Mouse (Mus musculus): ENCODE data around the gene Ldlrad3.

Gene Ldlrad3

DNA sequence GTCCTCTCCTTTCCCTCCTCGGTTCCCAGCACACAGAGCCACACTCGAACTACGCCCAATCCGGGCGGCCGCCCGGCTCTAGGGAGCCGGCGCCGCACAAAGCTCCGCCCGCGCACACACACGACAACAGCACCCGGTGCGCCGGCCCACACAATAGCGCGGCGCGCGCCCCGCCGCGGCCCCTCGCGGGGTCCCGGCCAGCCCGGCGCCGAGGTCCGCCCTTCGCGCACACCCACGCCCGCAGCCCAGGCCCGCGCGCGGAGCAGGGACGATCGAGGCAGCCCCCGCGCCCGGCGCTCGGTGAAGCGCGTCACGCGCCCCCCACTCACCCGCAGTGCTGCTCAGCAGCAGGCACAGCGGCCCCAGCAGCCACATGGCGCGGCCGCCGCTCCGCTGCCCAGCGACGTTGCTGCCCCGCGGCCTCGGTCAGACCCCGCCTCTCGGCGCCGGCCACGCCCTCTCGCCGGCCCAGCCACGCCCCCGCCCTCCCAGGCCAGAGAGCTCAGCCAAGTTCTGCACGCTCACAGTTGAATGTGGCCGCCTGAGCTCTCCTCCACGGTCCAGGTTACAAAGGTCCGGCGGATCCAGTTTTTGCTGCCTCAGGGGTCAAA lies at the start of gene Ldlrad3:
Gene Ldlrad3 (minus strand): TSS at position 435 of the 611 bp plus-strand sequence.
- in situ Hi-C loops (cut with MboI; ENCODE audit: low pct_unique_long_range_greater_than_20kb in 1 of 2, low sequenced_read_pairs in 2 of 2, unreplicated experiment in 1 of 2), result no loop called here

GRCm38 (mm10) chr2:102231470-102231869 lies 45.3 kb upstream of the Ldlrad3 start:
- in situ Hi-C loops (cut with MboI; ENCODE audit: low pct_unique_long_range_greater_than_20kb in 1 of 2, low sequenced_read_pairs in 2 of 2, unreplicated experiment in 1 of 2), result no loop called here

DNA sequence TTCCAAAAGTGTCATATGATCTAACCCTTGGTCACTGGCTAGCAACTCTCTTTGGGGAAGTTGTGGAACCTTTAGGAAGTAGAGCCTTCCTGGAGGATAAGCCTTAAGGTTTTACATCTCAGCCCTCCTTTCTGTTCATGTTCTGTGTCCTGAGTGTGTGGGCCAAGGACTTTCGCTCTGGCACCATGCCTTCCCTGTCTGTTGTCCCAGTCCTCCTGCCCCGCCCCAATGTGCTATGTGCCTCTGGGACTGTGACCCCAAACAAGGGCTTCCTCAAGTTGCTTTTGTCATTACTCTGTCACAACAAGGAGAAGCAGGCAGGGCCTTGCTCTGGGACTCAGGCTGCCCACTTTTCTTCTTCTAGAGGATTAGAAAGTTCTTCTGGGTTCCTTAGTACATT lies 42.9 kb upstream of the Ldlrad3 start:
- in situ Hi-C loops (cut with MboI; ENCODE audit: low pct_unique_long_range_greater_than_20kb in 1 of 2, low sequenced_read_pairs in 2 of 2, unreplicated experiment in 1 of 2), result no loop called here

- in situ Hi-C loops (cut with MboI; ENCODE audit: low pct_unique_long_range_greater_than_20kb in 1 of 2, low sequenced_read_pairs in 2 of 2, unreplicated experiment in 1 of 2), result no loop called here
Observed at GRCm38 (mm10) chr2:102228331-102228730, 42.1 kb upstream of the Ldlrad3 start.

DNA sequence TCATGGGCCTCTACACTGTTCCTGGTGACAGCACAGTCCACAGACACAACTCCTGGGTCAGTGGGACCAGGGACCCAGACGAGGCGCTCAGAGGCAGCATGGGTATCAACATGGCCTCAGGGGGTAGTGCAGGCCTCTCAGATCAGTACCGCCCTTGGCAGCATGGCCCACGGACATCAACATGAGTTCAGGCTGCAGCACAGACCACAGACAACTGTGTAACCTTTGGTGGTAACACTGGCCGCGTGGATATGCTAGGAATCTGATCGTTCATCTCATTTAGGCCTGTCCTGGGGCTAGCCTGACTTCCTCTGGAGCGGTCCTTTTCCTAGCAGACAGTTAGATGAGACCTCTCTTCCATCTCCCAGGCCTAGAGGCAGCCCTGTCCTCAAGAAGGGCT lies 41.7 kb upstream of the Ldlrad3 start:
- in situ Hi-C loops (cut with MboI; ENCODE audit: low pct_unique_long_range_greater_than_20kb in 1 of 2, low sequenced_read_pairs in 2 of 2, unreplicated experiment in 1 of 2), result no loop called here

DNA sequence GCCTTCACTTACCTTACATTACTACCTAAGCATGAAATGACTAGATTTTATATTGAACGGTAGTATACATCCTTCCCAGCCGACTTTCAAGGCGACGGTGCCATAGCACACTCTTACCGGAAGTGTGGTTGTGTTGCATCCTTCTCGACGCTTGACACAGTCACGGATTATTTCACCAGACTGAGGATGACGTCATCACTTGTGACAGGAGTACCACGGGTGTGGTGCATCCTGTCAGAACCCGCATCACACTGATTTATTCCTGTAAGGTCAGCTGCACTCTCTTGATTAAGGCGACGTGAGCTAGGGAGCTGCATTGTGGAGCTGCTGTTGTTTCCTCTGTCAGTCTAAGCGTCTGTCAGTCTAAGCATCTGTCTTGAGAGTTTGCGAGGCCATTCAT lies 40.1 kb upstream of the Ldlrad3 start:
- in situ Hi-C loops (cut with MboI; ENCODE audit: low pct_unique_long_range_greater_than_20kb in 1 of 2, low sequenced_read_pairs in 2 of 2, unreplicated experiment in 1 of 2), result no loop called here

- in situ Hi-C loops (cut with MboI; ENCODE audit: low pct_unique_long_range_greater_than_20kb in 1 of 2, low sequenced_read_pairs in 2 of 2, unreplicated experiment in 1 of 2), result no loop called here
Observed at GRCm38 (mm10) chr2:102223355-102224128, 37.4 kb upstream of the Ldlrad3 start.

DNA sequence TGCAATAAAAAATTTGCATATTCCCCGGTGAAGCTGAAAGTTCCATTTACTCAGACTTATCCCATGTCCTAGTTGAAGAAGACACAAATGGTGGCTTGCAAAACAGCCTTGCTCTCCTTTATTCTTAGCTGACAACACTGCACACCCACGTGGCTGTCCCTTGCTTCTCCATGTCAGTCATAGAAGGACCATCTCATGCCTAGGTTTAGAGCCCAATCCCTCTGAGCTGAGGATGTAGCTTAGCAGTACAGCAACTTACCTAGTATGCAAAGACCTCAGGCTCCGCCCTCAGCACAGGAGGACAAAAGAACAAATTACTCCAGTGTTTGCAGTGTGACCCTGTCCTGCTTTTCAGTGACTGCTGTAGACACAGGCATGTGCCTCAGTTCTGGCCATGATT lies 36.6 kb upstream of the Ldlrad3 start:
- in situ Hi-C loops (cut with MboI; ENCODE audit: low pct_unique_long_range_greater_than_20kb in 1 of 2, low sequenced_read_pairs in 2 of 2, unreplicated experiment in 1 of 2), result no loop called here

DNA sequence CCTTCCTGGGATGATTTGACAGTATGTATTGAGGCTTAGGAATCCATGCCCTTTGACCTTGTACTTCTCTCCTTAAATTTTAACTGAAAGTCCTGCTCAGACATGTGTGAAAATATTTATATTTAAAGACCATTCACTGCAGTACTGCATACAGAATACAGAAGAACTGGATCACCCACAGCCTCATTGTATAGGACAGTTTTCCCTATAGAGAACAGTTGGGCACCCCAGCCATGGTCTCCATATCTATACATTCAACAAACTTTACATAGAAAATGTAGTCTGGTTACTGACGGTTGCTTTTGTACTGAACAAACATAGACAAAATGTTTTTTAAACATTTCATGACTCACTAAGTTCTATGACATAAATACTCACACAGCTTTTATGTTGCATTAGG lies 30.6 kb upstream of the Ldlrad3 start:
- in situ Hi-C loops (cut with MboI; ENCODE audit: low pct_unique_long_range_greater_than_20kb in 1 of 2, low sequenced_read_pairs in 2 of 2, unreplicated experiment in 1 of 2), result no loop called here

GRCm38 (mm10) chr2:102212096-102212495 lies 25.9 kb upstream of the Ldlrad3 start:
- in situ Hi-C loops (cut with MboI; ENCODE audit: low pct_unique_long_range_greater_than_20kb in 1 of 2, low sequenced_read_pairs in 2 of 2, unreplicated experiment in 1 of 2), result no loop called here

DNA sequence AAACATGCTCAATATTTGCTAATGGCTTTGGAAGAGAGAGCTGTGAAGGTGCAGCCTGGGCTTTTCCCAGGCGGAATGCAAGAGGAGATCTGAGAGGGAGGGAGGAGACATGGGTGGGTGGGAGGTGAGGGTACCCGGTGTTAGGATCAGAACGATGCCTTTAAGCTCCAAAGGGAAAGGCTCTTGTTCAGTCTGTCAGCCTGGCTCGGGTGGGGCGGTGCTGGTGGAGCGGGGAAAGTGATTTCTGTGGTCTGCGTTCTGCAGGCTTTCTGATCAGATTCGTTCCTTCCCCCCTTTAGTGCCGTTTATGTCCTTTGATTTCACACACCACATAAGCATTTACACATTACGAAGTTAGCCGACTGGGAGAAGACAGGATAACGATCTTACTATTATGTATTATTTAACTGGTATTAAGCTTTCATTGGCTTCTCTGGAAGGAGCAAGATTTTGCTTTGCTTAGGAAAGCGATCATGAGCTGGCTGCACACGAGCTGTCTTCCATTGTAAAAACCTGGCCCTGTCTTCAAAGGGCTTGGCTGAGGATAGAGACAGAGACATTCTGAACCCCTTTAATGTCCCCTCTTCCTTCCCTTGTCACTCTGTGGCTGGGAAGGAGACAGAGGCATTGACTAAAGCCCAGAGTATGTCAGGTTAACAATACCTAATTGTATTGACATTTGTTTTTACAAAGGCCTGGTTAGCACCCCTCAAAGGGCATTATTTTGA lies 19.7 kb upstream of the Ldlrad3 start:
- in situ Hi-C loops (cut with MboI; ENCODE audit: low pct_unique_long_range_greater_than_20kb in 1 of 2, low sequenced_read_pairs in 2 of 2, unreplicated experiment in 1 of 2), result loop anchor here in 1 of 2 experiments (10.0 kb wide), 1 partner anchor 121 kb away; no protein-coding TSS in a partner anchor

GRCm38 (mm10) chr2:102203478-102203877 lies 17.3 kb upstream of the Ldlrad3 start:
- in situ Hi-C loops (cut with MboI; ENCODE audit: low pct_unique_long_range_greater_than_20kb in 1 of 2, low sequenced_read_pairs in 2 of 2, unreplicated experiment in 1 of 2), result loop anchor here in 1 of 2 experiments (10.0 kb wide), 1 partner anchor 119 kb away; no protein-coding TSS in a partner anchor

GRCm38 (mm10) chr2:102202211-102202770 lies 16.1 kb upstream of the Ldlrad3 start:
- in situ Hi-C loops (cut with MboI; ENCODE audit: low pct_unique_long_range_greater_than_20kb in 1 of 2, low sequenced_read_pairs in 2 of 2, unreplicated experiment in 1 of 2), result loop anchor here in 1 of 2 experiments (10.0 kb wide), 1 partner anchor 117 kb away; no protein-coding TSS in a partner anchor

DNA sequence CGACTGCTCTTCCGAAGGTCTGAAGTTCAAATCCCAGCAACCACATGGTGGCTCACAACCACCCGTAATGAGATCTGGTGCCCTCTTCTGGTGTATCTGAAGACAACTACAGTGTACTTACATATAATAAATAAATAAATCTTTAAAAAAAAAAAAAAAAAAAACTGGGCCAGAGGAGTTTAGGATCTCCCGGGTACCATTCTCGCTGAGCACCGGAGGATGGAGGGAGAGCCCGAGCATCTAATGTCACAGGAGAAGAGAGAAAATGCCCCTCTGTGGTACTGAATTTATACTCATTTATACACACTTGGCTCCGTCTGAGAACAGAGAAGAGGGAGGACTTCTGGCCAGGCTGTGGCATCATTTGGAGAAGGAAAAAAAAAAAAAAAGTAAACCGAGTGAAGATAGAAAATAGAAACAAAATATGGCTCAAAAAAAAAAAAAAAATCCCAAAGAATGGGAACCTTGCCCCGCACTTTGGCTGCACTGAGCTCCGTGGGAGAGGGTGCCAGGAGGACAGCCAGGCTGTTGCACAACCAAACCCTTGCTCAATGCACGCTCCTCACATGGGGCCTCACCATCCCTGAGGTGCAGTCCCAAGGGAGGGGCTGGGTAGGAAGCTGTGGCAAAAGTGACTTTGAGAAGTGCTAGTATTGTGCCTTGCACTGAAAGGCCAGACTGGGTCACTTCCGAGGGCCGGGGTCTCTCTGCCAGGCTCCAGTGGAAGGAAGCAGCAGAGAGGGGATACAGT lies 15.2 kb upstream of the Ldlrad3 start:
- in situ Hi-C loops (cut with MboI; ENCODE audit: low pct_unique_long_range_greater_than_20kb in 1 of 2, low sequenced_read_pairs in 2 of 2, unreplicated experiment in 1 of 2), result loop anchor here in 1 of 2 experiments (10.0 kb wide), 1 partner anchor 117 kb away; no protein-coding TSS in a partner anchor

GRCm38 (mm10) chr2:102197332-102197731 lies 11.1 kb upstream of the Ldlrad3 start:
- in situ Hi-C loops (cut with MboI; ENCODE audit: low pct_unique_long_range_greater_than_20kb in 1 of 2, low sequenced_read_pairs in 2 of 2, unreplicated experiment in 1 of 2), result no loop called here

- in situ Hi-C loops (cut with MboI; ENCODE audit: low pct_unique_long_range_greater_than_20kb in 1 of 2, low sequenced_read_pairs in 2 of 2, unreplicated experiment in 1 of 2), result no loop called here
Observed at GRCm38 (mm10) chr2:102196709-102197108, 10.5 kb upstream of the Ldlrad3 start.

- in situ Hi-C loops (cut with MboI; ENCODE audit: low pct_unique_long_range_greater_than_20kb in 1 of 2, low sequenced_read_pairs in 2 of 2, unreplicated experiment in 1 of 2), result no loop called here
Observed at GRCm38 (mm10) chr2:102195494-102195893, 9.3 kb upstream of the Ldlrad3 start.

GRCm38 (mm10) chr2:102194247-102194646 lies 8.1 kb upstream of the Ldlrad3 start:
- in situ Hi-C loops (cut with MboI; ENCODE audit: low pct_unique_long_range_greater_than_20kb in 1 of 2, low sequenced_read_pairs in 2 of 2, unreplicated experiment in 1 of 2), result no loop called here

Measured in mouse embryonic stem cell (cell line).